Mouse (Mus musculus) liver, postnatal 0 days (tissue): ENCODE results near the gene Gipc2.

Source experiments
- CTCF ChIP-seq: sonication (generic); IDR thresholded peaks from 2 replicates; pipeline ENCODE4 v1.5.1; 2016; ENCODE audit warnings: antibody characterized with exemption, low read depth
- EP300 ChIP-seq: IDR thresholded peaks from 2 replicates; pipeline ENCODE4 v1.6.1; 2016; ENCODE audit warnings: antibody characterized with exemption, low read depth, mild to moderate bottlenecking

GRCm38 (mm10) chr3:152165014-152165350 lies 1.0 kb downstream of the Gipc2 start:
- TF ChIP-seq EP300 (no peak), CTCF (no peak)
